Mouse (Mus musculus) cerebellum, postnatal 25 days (tissue): ENCODE results near the gene Slc5a11.

Experiments used
- DNase-seq, 2 experiments: peaks; one replicate each; pipeline ENCODE4 v3.0.0; 2021; ENCODE audit warnings: mixed read lengths in 2 of 2

Gene Slc5a11

DNA sequence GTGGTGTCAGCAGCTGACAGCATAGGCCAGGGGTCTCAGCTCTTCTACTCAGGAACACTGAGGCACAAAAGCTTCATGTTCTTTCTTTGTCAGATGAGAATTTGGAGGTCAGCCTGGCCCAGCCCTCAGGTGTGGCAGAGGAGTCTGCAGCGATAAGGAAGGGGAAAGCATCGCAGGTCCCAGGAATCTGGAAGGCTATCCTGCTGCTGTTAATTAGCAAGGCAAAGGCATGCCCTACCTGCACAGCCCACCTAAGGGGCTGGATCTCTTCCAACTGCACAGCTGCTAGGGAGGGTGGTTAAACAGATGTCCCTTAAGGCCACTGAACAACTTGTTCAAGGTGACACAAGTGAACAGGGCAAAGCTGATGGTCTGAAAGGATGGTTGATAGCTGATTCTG lies 558 bp downstream of the Slc5a11 start:
- DNase-seq, result no peak

DNA sequence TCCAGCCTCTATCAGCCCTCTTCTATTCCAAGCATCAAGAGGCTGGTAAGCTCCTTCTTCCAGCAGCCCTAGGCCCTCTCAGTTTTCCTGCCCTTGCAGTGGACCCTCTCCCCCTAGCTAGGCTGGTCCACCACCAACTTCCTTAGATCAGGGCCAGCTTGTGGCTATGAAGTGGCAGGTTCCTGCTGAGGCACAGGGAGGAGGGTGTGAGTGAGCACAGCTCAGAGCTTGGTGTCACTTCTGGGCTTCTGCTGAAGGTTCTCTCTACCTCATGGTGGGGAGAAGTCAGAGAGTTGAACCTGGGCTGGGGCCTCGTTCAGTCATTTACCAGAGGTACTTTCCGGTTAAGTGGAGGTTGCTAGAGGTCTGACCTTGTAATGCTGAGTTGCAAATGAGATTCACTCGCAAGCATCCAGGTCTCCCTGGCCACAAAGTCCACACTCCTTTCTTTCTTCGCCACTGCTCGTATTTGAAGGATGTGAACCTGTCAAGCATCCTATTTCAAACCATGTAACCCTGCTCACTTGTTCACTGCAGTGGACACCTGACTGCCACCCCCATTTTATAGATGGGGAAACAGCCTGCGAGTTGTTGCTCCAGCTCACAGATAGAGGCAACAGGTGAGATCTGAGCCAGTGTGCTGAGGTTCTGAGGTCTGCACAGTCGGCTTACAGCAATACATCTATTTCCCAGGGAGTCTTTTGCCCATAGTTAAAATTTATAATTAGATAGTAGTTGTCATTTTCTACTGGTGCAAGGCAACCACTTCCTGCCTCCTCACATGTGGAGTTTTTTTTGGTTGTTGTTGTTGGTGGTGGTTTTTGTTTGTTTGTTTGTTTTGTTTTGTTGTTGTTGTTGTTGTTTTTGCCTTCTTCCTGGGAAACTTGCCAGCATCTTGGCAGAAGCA lies 3.1 kb downstream of the Slc5a11 start:
- no peak for DNase-seq

DNA sequence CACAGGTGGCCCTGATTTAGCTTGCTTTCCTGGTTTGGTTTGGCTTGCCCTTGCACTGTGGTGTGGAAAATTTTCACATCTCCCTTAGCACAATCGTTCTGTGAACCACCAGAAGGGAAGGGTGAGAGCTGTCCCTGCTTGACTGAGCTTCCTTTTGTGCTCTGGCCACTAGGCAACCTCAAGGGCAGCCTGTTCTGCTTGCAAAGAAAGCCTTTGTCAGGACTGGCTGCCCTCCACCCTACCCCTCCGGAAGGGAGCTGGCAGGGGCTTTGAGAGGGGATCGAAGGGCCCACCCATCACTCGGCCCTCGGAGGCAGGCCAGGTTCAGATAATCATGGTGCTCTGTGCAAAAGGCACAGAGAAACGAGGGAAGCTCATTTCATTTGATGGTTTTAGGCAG lies 4.0 kb downstream of the Slc5a11 start:
- peak in 1 of 2 experiments; percentile 27 for DNase-seq

DNA sequence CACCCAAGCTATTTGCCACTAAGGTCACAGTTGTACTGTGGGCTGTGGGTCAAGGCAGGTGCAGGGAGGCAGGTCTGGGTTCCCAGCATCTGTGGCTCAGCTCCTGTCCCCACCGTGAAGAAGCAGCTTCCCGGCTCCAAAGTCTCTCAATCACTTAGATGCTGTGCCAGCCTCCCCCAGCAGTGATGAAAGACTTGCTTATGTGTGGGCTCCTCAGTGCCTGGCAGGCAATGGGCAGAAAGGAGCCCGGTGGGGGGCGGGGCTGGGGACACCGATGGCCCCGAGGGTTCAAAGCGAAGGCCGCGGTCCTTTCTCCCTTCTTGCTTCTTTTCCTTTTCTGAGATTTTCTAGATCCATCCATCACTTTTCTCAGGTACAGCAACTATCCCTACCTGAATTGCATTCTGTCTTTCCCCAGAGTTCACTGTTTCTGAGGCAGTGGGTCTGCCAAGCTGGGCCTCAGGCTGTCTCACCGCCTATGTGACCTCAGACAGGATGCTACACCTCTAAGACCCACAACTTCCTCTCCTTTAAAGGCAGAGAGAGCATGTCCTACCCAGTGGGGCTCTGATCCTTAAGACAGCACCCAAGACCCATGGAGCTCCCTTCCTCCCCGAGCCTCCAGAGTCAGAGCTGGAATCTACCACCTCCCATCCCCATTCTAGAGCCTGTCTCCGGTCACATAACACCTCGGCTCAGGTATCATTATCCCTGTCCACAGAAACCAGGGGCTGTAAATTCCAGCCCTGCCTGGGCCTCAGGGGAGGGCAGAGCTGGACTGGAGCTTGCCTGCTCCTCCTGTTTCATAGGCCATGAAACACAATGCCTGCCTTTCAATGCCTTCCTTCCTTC lies 5.4 kb downstream of the Slc5a11 start:
- peak in 1 of 2 experiments; percentile 32 for DNase-seq

DNA sequence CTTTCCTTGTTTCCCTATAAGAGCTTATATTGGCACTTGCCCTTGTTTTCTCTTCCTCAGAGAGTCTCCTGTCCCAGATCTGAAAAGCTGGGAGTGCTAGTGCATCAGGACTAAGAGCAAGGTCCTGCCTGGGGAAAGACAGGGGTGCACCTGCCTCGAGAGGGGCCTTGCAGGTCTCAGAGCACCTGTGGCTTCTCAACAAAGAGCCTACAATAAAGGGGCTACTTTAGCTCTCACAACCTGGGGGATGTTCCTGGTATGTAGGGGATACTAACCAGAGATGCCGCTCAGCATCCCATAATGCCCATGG lies 6.0 kb downstream of the Slc5a11 start:
- no peak for DNase-seq

DNA sequence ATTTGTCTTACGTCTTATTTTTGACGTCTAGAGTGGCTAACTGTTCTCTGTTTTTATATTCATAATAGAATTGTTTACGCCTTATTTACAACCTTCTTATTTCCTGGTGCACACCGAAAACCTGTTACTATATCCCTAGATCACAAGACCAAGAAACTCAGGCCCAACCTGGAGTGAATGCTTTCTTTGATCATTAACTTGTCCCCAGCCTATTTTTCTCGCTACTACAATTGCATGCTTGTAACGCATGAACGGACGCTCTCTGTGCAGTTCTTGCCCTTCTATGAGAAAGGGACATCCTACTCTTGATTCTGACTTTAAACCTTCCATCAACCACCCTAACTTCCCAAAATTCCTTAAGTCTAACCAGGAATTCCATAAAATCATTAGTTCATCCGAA lies 9.5 kb downstream of the Slc5a11 start:
- DNase-seq, result no peak

- DNase-seq, result no peak
These were observed 10.6 kb downstream of the Slc5a11 start for GRCm38 (mm10) chr7:123225159-123225558.

- no peak for DNase-seq
These were observed 20.9 kb downstream of the Slc5a11 start for GRCm38 (mm10) chr7:123235449-123235848.

GRCm38 (mm10) chr7:123238621-123239020 lies 24.0 kb downstream of the Slc5a11 start:
- no peak for DNase-seq

- no peak for DNase-seq
These were observed 25.5 kb downstream of the Slc5a11 start for GRCm38 (mm10) chr7:123240064-123240463.

GRCm38 (mm10) chr7:123242241-123242640 lies 27.7 kb downstream of the Slc5a11 start:
- no peak for DNase-seq

DNA sequence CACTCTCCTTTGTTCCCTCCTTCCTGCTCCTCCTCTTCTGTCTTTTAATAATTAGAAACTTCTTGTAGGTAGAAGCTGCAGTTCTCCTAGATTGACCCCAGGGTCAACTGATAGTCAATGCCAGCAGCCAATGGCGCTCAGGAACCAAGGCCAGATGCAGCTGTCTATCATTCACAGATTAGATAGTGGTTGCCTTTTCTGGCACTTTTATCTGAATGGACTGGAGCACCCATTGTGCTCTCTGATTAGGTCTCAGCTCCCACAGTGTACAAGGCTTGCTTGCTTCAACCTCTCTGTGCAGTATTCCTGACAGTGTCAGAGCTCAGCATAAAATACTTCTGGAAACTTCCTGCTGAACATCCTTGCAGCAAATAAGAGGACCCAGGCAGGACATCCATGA lies 30.3 kb downstream of the Slc5a11 start:
- DNase-seq, result no peak

DNA sequence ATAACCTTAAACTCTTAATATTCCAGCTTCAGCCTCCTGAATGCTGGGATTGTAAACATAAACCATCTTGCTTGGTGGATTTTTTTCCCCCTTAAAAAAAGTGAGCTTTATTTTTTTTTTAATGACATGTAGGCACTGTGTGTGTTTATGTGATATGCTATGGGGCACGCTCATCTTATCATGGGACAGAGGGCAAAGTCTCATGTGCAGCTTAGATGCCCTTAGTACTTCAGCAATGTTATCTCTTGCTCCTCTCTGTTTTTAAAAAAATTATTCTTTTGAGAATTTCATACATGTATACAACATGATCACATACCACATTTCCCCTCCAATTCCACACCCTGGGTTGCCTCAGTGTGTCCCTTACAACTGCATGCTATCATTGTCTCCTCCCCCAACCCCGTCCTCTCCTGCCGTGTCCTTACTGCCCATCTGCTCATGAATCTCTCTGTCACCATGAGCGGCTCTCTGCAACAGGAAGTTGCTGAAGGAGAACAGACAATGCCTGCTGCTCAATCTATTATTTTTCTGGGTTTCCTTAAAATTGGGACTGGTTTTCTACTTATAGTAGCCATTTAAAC lies 32.0 kb downstream of the Slc5a11 start:
- DNase-seq, result no peak

DNA sequence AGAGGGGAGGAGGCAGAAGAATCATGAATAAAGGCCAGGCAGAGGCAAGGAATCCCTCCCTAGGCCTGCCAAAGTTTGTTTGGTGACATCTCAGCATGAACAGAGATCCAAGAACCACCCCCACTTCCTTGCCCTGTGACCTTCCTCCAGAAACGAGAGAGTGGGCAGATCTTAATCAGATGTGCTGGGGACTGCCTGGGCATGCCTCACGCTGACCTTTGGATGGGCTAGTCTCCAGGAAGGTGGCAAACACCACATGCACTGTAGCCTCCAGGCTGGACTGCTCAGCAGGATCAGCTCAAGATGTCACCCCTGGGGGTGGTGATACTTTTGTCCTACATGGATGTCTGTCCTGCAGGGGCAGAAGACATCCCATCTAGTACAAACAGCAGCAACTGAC lies 33.6 kb downstream of the Slc5a11 start:
- no peak for DNase-seq

GRCm38 (mm10) chr7:123251343-123251742 lies 36.8 kb downstream of the Slc5a11 start:
- no peak for DNase-seq

DNA sequence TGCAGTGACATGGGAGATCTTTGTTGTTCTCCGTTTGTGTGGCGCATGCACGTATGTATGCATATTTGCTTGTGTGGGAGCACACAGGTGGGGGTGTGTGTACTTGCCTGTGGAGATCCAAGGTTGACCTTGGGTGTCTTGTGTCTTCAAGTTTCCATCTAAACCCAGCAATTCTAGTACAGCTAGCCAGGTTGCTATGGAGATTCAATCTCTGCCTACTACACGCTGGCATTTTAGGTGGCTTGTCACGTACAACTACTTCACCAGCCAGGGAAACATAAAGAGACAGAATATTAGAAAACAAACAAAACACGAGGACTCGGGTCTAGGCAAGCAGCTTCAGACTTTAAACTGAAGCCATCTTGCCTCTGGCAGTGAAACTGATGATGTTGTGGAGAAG lies 38.8 kb downstream of the Slc5a11 start:
- no peak for DNase-seq

DNA sequence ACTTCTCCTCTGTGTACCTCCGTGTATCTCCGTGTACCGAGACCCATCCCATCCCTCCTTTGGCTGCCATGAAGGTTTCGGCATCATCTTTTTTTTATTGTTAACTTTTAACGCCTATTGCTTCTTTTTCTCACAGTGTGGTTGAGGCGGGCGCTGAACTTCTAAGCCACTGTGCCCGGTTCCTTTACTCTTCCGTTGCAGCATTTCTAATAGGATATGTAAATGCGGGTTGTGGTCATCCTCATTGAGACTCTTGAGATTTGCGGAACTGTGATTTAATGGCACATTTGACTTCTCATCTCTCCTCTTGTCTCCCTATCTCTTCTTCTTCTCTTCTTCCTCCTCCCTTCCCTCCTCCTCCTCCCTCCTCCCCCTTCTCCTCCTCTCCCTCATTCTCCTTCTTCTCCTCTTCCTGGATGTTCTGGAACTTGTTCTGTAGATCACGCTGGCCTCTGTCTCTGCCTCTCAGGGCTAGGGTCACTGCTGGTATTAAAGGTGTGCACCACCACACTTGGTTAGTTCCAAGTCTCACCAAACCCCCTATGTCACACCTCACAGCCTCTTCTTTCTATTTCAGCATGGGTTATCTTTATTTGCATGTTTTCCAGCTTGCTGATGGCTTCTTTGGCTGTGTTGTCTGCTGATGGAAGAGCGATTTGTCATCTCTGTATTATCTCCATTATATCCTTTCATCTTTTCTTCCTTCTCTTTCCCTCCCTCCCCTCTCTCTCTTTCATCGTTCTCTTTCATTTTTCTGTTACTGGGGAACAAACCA lies 39.8 kb downstream of the Slc5a11 start:
- no peak for DNase-seq

DNA sequence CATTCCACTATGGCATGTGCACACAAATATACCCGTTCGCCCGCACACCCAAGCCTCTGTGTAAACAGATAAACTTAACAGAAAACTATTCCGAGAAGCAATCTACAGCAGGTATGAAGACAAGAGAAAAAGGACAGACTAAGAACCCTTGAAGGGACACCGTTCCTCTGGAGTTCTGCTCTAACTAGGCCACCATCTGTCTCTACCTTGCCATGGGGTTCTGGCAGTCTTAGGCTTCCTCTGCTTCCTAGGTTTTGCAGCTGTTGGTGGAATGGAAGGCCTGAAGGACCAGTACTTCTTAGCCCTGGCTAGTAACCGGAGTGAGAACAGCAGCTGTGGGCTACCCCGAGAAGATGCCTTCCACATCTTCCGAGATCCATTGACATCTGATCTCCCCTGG lies 43.5 kb downstream of the Slc5a11 start:
- peak in 1 of 2 experiments; percentile 17 for DNase-seq

- no peak for DNase-seq
These were observed 58.5 kb downstream of the Slc5a11 start for GRCm38 (mm10) chr7:123273056-123273455.

GRCm38 (mm10) chr7:123276568-123276967 lies 62.0 kb downstream of the Slc5a11 start:
- DNase-seq, result no peak

GRCm38 (mm10) chr7:123279797-123280196 lies 65.2 kb downstream of the Slc5a11 start:
- peak; percentile 19 to 27 for DNase-seq

GRCm38 (mm10) chr7:123283826-123284225 lies 69.2 kb downstream of the Slc5a11 start:
- DNase-seq, result peak in 1 of 2 experiments; percentile 51

DNA sequence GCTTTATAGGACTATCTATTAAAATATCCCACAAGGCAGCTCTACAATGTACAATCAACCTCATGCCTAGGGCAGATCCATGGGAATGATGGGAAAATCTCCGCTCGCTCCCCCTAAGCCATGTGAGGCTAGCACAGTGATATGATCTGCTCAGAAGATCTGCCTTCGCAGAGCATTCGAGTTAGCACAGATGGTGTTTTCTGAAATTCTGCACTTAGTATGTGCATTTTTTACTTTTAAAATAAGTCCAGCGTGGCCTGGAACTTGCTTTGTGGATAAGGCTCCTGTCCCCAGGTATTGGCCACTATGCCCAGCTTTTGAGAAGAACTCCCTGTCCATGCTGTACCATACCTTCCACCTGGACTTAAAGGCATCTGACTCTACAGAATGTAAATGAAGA lies 71.3 kb downstream of the Slc5a11 start:
- no peak for DNase-seq
